Comparison of ENCODE assay signal across 13 mouse cellular contexts in the genomic region with DNA sequence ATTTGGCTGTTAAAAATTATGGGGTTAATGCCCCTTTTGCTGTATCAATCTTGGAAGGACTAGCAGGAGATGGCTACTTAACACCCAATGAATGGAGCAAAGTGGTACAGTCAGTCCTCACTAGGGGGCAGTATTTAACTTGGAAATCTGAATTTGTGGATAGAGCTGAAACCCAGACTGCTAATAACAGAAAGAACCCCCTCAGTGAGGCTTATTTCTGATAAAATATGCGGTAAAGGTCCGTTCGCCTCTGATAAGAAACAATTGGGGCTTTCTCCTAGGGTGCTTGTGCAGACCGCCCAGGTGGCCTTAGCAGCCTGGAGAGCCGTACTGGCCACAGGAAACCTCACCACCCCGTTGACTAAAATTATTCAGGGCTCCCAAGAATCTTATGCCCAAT. TPM values are rescaled to one million over a fixed set of nuclear protein-coding genes. Genes with fewer than 3 reads are reported as not detected.
DNase-seq lines count a peak whose midpoint lies in the region; ATAC-seq and TF ChIP-seq lines count a peak whose summit lies in the region.
"Had no signal": no experiment of that assay in that cellular context is flagged by ENCODE, and none has a peak within 500 bp of the region (broad histone marks: within the 10 kb centered on the region; RNA-seq: fewer than 3 reads in every experiment).

No protein-coding gene starts in this region.

- no peak overlapping the region for H3K9ac ChIP-seq in forebrain, postnatal 0 days
- no peak overlapping the region for H3K9ac ChIP-seq in forebrain, embryonic 16.5 days (replicated peaks; ENCODE audit: low read depth, low read length)

- H3K27ac ChIP-seq in forebrain, postnatal 0 days (ENCODE audit: low read depth, low read length): no peak overlapping the region
- H3K27ac ChIP-seq in forebrain, embryonic 16.5 days (ENCODE audit: low read length): no peak overlapping the region

- no peak for ATAC-seq in forebrain, postnatal 0 days
- no peak for ATAC-seq in forebrain, embryonic 16.5 days

- no peaks in the 10 kb centered on the region for H3K4me1 ChIP-seq in forebrain, postnatal 0 days (ENCODE audit: insufficient read depth)
- no peaks in the 10 kb centered on the region for H3K4me1 ChIP-seq in forebrain, embryonic 16.5 days (replicated peaks; ENCODE audit: control insufficient read depth, insufficient read depth, low read length)

- no peak overlapping the region for H3K4me2 ChIP-seq in forebrain, postnatal 0 days (ENCODE audit: low read depth)
- no peak overlapping the region for H3K4me2 ChIP-seq in forebrain, embryonic 16.5 days (ENCODE audit: low read length)
- H3K4me2 ChIP-seq: midbrain, embryonic 11.5 days had no signal

- H3K4me3 ChIP-seq in forebrain, postnatal 0 days (ENCODE audit: low read depth, low read length): no peak overlapping the region
- no peak overlapping the region for H3K4me3 ChIP-seq in forebrain, embryonic 16.5 days (replicated peaks; ENCODE audit: low read length)

- no peaks in the 10 kb centered on the region for H3K9me3 ChIP-seq in forebrain, postnatal 0 days (ENCODE audit: low read length)
- no peaks in the 10 kb centered on the region for H3K9me3 ChIP-seq in forebrain, embryonic 16.5 days (ENCODE audit: control insufficient read depth, low read length)

- peak; percentile 42 for TF ChIP-seq CTCF in forebrain, postnatal 0 days (IDR thresholded peaks at IDR 0.05; ENCODE audit: low read depth)

- no peaks in the 10 kb centered on the region for H3K27me3 ChIP-seq in forebrain, postnatal 0 days (ENCODE audit: insufficient read depth, low read length)
- H3K27me3 ChIP-seq in forebrain, embryonic 16.5 days (replicated peaks; ENCODE audit: control insufficient read depth, insufficient read depth, low read length): no peaks in the 10 kb centered on the region

- DNase-seq in forebrain, postnatal 0 days: peak; percentile 11
- peak; percentile 3 to 21 for DNase-seq in layer of hippocampus, postnatal 10 days (ENCODE audit: low spot score in 2 of 2)
- DNase-seq in layer of hippocampus, adult 9-11 months: no peak
- peak; percentile 60 for DNase-seq in R1 (ENCODE audit: low read depth, low spot score)
- DNase-seq in hindlimb bud, embryonic 11.5 days (ENCODE audit: extremely low spot score, low read depth, low spot score): peak; percentile 2
- DNase-seq in right cerebral cortex, postnatal 25 days: no peak
- no peak for DNase-seq in lung, postnatal 25 days (ENCODE audit: low spot score)

- no peaks in the 10 kb centered on the region for H3K36me3 ChIP-seq in forebrain, postnatal 0 days (ENCODE audit: insufficient read depth)
- H3K36me3 ChIP-seq in forebrain, embryonic 16.5 days (ENCODE audit: control insufficient read depth, insufficient read depth): no peaks in the 10 kb centered on the region

- 58% methylated on average over 6 of the region's 6 CpGs for WGBS in forebrain, postnatal 0 days
- WGBS in forebrain, embryonic 16.5 days: 47% methylated on average over 6 of the region's 6 CpGs

RNA-seq across cellular contexts. Expression of a gene that starts 6.5 kb away (rescaled TPM):
- total RNA-seq in forebrain, postnatal 0 days (2014; rRNA removed): not detected in 2 replicates
- not detected in 2 replicates for polyA plus RNA-seq in forebrain, postnatal 0 days (2015; fragmentation: Nextera tagmentation; extraction: Ambion mirVana)
- not detected in 2 replicates for polyA plus RNA-seq in forebrain, embryonic 16.5 days (2015; fragmentation: Nextera tagmentation; extraction: Ambion mirVana)
- total RNA-seq in layer of hippocampus, postnatal 10 days (2021): not detected
- total RNA-seq: adrenal gland, adult 18-20 months; hematopoietic stem cell, adult 5-6 weeks; left cerebral cortex, postnatal 25 days had no signal
- polyA plus RNA-seq: C2C12; midbrain, embryonic 11.5 days had no signal

RNA-seq across cellular contexts. Expression of a gene that starts 45.4 kb away (rescaled TPM):
- total RNA-seq in forebrain, postnatal 0 days (2014; rRNA removed): not detected in 2 replicates
- not detected in 2 replicates for polyA plus RNA-seq in forebrain, postnatal 0 days (2015; fragmentation: Nextera tagmentation; extraction: Ambion mirVana)
- not detected in 2 replicates for polyA plus RNA-seq in forebrain, embryonic 16.5 days (2015; fragmentation: Nextera tagmentation; extraction: Ambion mirVana)
- not detected for total RNA-seq in layer of hippocampus, postnatal 10 days (2021)
- total RNA-seq: adrenal gland, adult 18-20 months; hematopoietic stem cell, adult 5-6 weeks; left cerebral cortex, postnatal 25 days had no signal
- polyA plus RNA-seq: C2C12; midbrain, embryonic 11.5 days had no signal

Comparison
In these comparisons a context has a peak if more than half of its experiments do, and no peak if none do; other contexts are left out.
1. DNase-seq: peak in forebrain, postnatal 0 days (single experiment), layer of hippocampus, postnatal 10 days (2 of 2), R1 (single experiment) and hindlimb bud, embryonic 11.5 days (single experiment); none in layer of hippocampus, adult 9-11 months (single experiment), right cerebral cortex, postnatal 25 days (single experiment) and lung, postnatal 25 days (single experiment).